Mouse (Mus musculus) C2C12 (cell line): ENCODE results near the gene Atn1.

Experiments
- CTCF ChIP-seq: IDR thresholded peaks from one replicate; pipeline ENCODE4 v1.5.1; 2011; ENCODE audit not compliant: control insufficient read depth, insufficient read depth, insufficient read length
- FOSL1 ChIP-seq: IDR thresholded peaks from one replicate; pipeline ENCODE4 v1.8.0; 2011; ENCODE audit warnings: mild to moderate bottlenecking, low read length; ENCODE audit not compliant: poor library complexity, insufficient read depth, severe bottlenecking
- MAX ChIP-seq: IDR thresholded peaks from one replicate; pipeline ENCODE4 v1.6.1; 2011; ENCODE audit warnings: mild to moderate bottlenecking, control low read depth
- MYOG ChIP-seq: IDR thresholded peaks from one replicate; pipeline ENCODE4 v1.6.1; 2011; ENCODE audit not compliant: control insufficient read depth, insufficient read length; ENCODE audit errors: extremely low read depth

DNA sequence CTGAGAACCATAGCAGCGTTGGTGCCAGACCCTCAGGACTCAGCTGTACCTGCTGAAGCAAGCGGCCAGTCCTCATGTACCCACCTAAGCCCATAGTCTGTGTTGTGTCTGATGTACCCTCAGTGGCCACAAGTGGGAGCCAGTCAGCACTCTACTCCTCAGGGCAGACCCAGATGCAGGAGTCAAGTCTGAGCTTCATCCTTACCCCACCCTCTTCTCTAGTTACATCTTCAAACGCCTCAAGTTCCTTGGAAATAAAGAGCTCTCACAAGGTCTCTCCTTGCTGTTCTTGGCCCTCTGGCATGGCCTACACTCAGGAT, 53.6 kb downstream of the Atn1 start:
- TF ChIP-seq CTCF (peak; percentile 69), FOSL1 (no peak), MYOG (no peak), MAX (no peak)
